Mouse (Mus musculus) gastrocnemius, postnatal 36 days (tissue): ENCODE measurements around the gene Mylk. TPM values are rescaled to one million over a fixed set of nuclear protein-coding genes. Genes with fewer than 3 reads are reported as not detected.
A peak's percentile ranks its signal among the peaks of the same experiment; 100 is the strongest.
"Not testable (repeated sequence)": the region's sequence is repeated elsewhere in the genome, so short reads cannot be mapped to it uniquely, and the experiment has no call there.

ENCODE experiments used
- DNase-seq, 2 experiments: peaks; one replicate each; pipeline ENCODE4 v3.0.0; 2022
- intact Hi-C: fragments of 180-260 bp; cut with DNase I; formaldehyde crosslinking; loops from one replicate; pipeline ENCODE4 v1.15.1; 2025
- total RNA-seq, 2 experiments: library from RNA; stranded (reverse); gene quantifications; 2 replicates each; pipeline ENCODE4 v1.2.3; 2021

The Mylk gene
- total RNA-seq, 2 experiments from 2014 or later, result 18.6 to 24.2 TPM

GRCm38 (mm10) chr16:34766193-34766592 is 21.2 kb downstream of the Mylk start:
- no peak for DNase-seq
- intact Hi-C loops, result no loop called here

GRCm38 (mm10) chr16:34767443-34767842 is 22.4 kb downstream of the Mylk start:
- intact Hi-C loops, result no loop called here
- no peak for DNase-seq

- intact Hi-C loops, result no loop called here
- DNase-seq, result no peak
Measured at GRCm38 (mm10) chr16:34768436-34768835, 23.4 kb downstream of the Mylk start.

- no peak for DNase-seq
- intact Hi-C loops, result no loop called here
Measured at GRCm38 (mm10) chr16:34770127-34770526, 25.1 kb downstream of the Mylk start.

DNA sequence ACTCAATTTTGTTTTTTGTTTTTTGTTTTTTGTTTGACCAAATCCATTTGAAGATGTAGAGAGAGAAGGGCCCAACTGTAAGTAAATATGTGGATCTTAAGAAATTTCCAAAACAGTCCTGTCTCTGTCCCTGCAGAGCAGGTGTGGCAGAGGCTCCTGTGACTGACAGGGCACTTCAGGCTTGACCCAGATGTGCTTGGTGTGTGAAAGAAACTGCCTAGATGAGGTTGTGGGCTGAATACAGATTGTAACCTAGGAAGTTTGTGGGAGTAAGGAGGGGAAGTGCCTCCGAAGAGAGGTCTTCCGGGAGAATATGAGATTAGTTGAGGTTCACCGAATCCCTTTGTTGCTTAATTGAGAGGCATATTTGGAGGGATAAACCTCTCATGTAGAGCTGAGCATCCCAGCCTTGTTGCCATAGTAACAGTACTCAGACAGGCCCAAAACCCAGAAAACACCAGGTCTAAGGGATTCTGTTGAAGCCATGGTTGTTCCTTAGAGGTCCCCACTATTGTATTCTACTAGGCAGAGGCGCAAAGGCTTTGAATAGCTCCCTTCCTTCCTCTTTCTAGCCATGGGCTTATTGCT is 27.5 kb downstream of the Mylk start:
- DNase-seq, result no peak
- intact Hi-C loops, result no loop called here

DNA sequence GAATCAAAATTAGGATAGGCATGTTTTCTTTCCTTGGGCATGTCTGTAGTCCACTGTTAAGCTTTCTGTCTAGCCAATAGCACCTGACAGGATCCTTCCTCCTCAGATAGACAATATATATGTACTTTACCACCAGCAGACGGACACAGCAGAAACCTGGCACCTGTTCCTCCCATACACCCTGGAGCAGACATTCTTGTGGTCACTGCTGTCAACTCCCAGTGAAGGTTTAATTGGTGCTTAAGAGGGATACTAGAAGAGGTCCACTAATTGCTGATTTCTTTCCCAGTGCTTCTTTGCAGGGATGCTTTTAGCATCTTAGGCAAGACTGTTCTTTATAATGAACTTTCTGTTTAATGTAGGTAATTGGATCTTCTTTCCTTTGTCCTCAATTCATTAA is 37.4 kb downstream of the Mylk start:
- intact Hi-C loops, result no loop called here

GRCm38 (mm10) chr16:34783536-34783935 is 38.5 kb downstream of the Mylk start:
- no peak for DNase-seq
- intact Hi-C loops, result no loop called here

More for the DNA sequence above, 37.4 kb downstream of the Mylk start:
- no peak for DNase-seq

DNA sequence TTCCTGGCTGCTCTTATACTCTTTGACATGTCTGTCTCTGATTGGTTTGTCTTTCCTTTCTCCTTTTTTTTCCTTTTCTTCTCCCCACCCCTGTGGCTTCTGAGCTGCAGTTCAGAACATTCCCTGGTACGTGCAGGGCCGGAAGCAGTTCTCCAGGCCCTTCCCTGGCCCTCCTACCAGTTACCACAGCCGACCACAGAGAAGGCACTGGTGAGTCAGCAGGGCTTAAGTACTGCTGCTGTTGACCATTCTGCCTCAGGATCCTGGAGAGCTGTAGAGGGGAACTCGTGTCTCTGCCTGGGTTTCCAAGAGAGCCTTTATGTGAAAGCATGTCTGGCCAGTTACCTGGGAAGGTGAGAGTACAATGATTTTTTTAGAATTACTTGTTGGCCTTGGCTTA is 39.7 kb downstream of the Mylk start:
- DNase-seq, result no peak
- intact Hi-C loops, result no loop called here

DNA sequence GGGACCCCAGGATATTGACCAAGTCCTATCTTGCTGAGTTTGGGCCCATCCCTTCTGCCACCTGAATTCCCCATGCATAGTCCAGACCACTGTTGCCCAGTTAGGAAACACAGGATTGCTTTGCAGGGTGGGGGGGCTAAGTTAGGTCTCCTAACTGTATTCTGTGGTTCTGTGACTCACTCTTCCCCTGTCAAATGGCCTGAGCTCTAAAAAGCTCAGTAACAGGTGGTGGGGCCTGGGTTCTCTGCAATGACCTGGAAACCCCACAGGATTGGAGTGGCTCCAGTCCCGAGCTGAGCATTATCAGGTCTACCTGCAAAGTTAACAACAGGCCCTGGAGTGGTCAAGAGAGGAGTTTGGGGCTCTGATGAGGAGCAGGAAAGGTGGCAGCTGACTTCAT is 47.5 kb downstream of the Mylk start:
- intact Hi-C loops, result no loop called here
- DNase-seq, result no peak

DNA sequence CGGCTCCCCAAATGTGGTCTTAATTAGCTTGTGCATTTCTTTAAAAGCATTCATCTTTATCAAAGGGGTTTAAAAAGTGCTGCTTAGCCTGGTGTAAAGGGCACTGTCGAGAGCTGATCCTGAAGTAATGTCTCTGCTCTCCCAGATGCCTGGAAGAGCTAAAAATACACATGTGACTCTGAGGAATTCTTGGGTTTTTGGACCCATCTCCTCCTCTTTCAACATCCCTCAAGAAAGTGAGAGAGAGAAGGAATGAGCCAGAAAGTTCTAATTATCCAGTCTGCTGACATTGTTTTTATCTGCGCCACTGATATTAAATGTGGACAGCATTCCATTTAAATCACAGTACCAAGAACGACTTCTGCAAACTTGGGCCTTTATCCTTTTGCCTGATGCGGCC is 48.0 kb downstream of the Mylk start:
- intact Hi-C loops, result no loop called here

GRCm38 (mm10) chr16:34801222-34801621 is 56.2 kb downstream of the Mylk start:
- intact Hi-C loops, result no loop called here
- DNase-seq, result no peak

More for the DNA sequence above, 48.0 kb downstream of the Mylk start:
- DNase-seq, result no peak

DNA sequence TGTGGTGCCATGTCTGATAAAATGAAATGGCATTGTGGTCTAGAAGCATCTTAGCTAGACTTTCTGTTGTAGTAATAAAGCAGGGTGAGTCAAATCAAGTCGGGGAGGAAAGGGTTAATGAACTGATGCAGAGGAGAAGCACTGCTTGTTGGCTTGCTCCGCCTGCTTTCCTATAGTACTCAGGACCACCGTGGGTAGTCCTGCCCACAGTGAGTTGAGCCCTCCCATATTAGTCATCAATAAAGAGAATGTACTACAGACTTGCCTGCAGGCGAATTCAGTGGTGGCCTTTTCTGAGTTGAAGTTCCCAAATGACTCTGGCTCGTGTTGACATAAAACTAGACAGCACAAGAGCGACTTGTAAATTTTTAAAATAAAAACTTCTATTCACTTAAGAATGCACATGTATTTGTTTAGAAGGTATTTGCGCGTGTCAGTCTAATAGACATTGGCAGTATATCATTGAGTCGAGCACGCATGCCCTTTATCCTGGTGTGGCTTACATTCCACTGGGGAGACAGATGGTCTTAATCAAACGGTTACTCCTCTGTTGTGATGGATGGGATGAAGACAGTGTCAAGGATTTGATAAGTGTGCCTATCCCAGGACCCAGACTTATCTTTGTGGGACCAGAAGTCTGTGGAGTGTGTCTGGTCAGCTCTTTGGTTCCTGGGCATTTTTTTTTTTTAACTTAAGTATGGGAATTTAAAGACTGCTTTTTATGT is 59.4 kb downstream of the Mylk start:
- DNase-seq, result no peak
- intact Hi-C loops, result no loop called here

DNA sequence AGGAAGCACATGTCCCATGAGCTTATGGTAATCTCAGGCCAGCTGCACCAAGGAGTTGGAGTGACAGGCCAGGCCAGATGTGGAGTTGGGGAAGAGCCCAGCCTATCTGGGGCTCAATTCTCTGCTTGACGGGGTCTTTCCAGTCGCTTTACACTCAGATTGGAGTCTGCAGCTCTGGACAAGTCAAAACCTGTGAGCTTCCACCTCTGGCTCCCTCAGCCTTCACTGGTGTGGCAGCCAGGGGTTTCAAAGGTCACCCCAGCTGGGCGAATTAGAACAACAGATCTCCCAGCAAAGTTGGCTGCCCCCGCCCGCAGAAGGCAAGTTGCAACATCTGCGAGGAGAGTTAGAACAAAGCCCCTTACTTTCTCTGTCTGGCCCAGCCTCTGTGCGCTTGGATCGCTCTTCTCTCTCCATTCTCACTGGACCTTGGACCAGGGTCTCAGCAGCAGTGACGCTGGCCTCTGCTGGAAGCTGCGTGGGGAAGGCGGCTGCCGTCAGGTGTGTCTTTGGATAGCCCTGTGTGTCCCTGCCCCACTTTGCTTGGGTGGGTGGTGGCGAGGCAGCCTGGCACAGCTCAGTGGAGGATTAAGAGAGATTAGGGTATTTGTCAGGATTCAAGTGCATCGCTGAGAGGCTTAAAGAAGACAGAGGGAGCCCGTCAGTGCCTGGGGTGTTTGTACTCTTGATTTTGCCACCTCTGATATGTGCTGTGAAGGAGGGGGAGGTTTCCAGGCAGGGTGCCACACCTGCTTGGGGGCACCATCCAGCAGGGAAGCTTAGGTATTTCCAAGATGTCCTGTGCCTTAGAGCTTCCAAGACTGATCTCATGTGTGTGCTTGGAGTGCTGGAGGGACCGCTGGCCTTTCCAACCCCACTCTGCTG is 62.1 kb downstream of the Mylk start:
- intact Hi-C loops, result no loop called here
- DNase-seq, result peak; percentile 38 to 53

DNA sequence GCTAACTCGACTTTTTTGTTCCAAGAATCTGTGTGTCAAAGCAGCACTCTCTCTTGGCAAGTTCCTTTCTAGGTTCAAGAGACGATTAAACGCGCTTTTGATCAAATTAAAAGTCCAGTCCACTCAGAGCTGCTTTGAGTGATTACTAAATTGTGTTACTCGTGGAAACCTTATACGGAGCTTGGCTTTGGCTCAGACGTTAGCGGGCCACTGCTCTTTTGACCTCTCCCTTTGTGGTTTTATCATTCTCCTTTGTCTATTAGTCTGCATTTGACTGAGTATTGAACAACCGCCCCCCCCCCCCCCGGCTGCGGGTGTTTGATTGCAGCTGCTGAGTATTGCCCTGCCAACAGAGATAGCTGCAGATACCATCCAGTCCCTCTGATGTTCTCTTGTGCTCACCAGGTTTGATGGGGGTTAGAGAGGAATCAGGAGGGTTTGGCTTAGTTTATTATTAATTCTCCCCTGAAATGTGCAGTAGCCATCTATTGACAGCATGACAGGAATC is 62.8 kb downstream of the Mylk start:
- no peak for DNase-seq
- intact Hi-C loops, result no loop called here

- DNase-seq, result no peak
- intact Hi-C loops, result no loop called here
Measured at GRCm38 (mm10) chr16:34812165-34812564, 67.2 kb downstream of the Mylk start.

DNA sequence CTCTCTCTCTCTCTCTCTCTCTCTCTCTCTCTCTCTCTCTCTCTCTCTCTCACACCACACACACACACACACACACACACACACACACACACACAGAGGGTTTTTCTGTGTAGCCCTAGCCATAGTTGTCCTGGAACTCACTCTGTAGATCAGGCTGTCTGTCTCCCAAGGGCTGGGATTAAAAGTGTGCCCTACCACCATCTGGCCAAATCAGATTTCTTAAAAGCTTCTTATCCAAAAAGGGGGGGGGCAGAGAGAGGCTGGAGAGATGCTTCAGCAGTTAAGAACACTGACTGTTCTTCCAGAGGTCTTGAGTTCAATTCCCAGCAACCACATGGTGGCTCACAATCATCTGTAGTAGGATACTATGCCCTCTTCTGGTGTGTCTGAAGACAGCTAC is 68.2 kb downstream of the Mylk start:
- intact Hi-C loops, DNase-seq: not testable (repeated sequence)

DNA sequence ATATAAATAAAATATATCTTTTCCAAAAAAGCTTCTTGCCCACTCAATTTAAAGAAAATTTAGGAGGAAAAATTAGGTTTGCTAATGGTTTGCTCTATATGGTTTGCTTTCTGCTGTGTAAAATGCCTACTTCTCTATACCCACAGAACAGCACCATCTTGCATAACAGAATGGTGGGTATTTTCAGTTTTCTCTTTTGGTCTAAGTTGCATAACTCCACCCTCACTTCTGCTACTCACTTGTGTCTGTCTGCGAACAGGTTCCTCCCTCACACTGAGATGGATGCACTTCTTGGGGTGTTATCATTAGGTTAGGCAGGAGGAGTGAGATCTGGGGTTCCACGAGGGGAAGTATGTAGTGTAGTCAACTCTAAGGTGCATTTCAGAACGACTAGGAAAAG is 68.6 kb downstream of the Mylk start:
- DNase-seq, result no peak
- intact Hi-C loops, result no loop called here

DNA sequence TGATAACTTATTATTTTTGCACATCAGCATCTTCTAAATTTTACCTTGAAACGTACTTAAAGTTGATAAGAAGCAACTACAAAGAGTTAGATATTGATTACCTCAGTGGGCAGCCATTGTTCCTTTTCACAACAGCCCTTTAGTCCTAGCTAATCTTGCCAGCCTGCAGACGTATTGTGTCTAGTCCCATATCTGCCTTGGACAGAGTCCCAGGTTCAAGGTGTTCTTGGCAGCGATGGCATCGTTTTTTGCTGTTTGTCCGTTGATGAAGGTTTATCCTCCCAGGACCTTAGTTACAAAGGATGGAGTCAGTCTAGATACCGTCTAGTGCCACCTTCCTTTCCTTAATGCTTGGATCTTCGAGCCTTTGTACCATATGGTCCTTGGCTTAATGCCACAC is 69.6 kb downstream of the Mylk start:
- intact Hi-C loops, result no loop called here
- no peak for DNase-seq

GRCm38 (mm10) chr16:34816548-34816947 is 71.5 kb downstream of the Mylk start:
- DNase-seq, result no peak
- intact Hi-C loops, result no loop called here

- intact Hi-C loops, result no loop called here
- no peak for DNase-seq
Measured at GRCm38 (mm10) chr16:34825111-34825744, 80.2 kb downstream of the Mylk start.

GRCm38 (mm10) chr16:34834477-34834876 is 89.5 kb downstream of the Mylk start:
- intact Hi-C loops, result no loop called here
- no peak for DNase-seq
